Mouse (Mus musculus) urinary bladder, adult 2 months (tissue): ENCODE data around the gene Pde4c. TPM values are rescaled to one million over a fixed set of nuclear protein-coding genes. Genes with fewer than 3 reads are reported as not detected.

ENCODE experiments used
- DNase-seq: peaks from one replicate; pipeline ENCODE4 v3.0.0; 2022; ENCODE audit warnings: low spot score
- polyA plus RNA-seq: library from polyadenylated mRNA; depleted of rRNA; stranded (reverse); fragments of >200 nt; gene quantifications from 2 replicates; pipeline ENCODE4 v1.2.3, GENCODE M21; 2012

Gene Pde4c
- polyA plus RNA-seq, 1 experiment = 0.54 TPM

DNA sequence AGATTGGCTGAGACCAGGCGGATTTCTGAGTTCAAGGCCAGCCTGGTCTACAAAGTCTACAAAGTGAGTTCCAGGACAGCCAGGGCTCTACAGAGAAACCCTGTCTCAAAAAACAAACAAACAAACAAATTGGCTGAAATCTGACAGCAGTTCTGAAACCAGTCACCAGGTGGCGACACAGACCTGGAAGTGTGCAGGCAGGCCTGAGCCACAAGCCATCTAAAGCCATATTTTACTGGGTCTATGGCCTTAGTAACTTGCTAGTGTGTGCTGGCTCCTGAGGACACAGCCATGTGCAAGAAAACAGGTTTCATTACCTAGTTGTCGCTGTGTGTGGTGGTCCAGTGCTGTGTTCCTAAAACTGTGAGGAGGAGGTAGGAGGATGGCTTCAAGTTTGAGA, 2.8 kb upstream of the Pde4c start:
- peak; percentile 66 for DNase-seq

DNA sequence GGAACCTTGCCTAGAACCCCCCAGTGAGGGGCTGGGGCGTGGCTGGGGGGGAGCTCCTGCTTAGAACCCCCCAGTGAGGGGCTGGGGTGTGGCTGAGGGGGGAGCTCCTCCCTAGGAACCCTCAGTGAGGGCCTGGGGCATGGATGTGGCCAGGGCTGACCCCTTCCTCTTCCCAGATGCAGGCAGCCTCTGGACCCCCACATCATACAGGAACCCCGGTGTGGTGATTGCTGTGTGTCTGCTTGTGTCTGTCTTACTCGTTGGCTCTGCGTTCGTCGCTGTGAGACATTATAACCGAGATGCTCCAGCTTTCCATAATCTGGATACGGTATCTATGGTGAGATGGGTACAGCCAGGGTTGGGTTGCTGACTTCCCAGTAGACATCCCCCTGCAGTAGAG, 1.9 kb upstream of the Pde4c start:
- peak; percentile 15 for DNase-seq

DNA sequence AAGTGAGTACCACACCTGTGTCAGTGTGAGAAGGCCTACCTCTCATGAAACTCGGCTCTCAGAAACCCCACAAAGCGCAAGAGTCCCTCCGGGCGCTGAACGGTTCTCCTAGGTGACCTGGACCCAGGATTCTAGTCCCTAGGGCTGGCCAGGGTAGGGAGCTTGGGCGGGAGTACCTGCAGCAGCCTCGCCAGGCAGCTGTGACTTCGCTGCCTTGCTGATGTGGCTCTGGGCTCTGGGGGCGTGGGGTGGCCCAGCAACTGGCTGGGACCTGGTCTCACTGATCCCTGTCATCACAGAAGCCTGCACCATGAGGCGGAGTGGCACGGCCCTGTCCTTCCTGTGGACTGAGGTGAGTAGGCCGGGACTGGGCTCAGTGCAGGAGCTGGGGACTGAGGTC, 696 bp downstream of the Pde4c start:
- no peak for DNase-seq

DNA sequence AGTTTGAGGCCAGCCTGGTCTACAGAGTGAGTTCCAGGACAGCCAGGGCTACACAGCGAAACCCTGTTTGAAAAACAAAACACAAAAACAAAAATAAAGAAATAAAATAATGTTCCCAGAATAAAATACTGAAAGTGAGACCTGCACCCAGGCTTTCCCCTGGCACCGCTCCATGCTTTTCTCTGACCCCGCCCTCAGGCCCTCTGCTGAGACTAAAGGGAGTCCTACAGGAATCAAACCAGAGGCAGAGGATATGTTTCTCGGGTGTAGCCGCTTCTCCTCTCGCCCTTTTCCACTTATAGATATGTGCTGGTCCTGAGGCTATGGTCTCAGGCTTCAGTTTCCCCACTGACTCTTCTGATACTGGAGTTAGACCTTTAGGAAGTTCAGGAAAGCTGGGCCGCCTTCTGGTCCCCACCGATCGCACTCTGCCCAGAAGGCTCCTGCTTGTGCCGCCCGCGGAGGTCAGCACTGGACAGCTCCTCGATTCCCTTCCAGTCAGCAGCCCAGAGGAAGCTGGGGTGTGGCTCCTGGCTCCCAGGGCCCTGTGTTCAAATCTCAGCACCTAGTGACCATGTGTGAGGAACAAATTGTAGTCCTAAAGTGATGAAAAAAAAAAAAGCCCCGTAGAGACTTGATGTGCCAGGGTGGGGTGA, 2.4 kb downstream of the Pde4c start:
- no peak for DNase-seq

DNA sequence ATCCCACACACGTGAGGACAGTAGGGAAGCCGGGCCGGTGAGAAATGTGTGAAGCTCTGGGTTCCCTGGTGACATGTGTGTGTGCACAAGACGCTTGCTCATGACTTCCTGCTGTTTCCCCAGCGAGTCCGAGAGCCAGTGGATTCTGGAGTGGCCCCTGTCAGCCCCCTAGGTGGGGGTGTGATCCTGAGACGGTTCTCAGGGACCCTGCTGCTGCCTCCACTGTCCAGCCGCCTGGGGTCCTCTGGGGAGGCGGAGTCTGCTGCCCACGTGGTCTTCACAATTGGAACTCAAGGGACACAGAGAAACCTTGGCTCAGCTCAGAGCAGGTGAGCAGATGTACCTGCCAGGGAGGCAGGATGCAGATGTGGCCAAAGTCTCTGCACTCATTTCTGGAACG, 3.2 kb downstream of the Pde4c start:
- DNase-seq = no peak

DNA sequence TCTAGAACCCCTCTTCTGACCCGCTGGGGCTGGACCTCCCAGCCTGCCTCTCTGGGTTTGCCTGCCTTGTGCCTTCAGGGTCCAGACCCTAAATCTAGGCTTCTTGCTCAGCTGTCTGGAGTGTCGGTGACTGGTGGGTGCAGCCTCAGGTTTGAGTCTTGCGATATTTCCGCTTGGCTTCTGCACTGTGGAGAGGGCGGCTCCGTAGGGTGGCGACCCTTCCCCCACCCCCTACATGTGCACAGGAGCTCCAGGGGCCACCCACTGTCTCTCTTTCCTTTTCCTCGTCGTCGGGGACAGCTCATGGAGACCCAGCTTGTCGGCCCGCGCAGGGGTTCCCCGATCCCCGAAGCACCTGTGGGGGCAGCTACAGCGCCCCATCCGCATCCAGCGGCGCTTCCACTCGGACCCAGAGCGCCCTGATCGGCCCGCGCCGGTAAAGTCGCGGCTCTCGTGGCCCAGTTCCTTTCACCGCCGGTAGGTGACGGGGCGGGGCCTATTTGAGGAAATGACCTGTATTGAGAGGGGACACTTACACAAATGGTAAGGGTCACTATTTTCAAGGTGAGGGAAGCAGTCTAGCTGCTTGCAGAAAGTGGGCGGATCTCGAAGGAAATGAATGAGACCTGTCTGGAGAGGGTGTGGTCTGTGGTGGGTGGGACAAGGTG, 6.4 kb downstream of the Pde4c start:
- DNase-seq = no peak

DNA sequence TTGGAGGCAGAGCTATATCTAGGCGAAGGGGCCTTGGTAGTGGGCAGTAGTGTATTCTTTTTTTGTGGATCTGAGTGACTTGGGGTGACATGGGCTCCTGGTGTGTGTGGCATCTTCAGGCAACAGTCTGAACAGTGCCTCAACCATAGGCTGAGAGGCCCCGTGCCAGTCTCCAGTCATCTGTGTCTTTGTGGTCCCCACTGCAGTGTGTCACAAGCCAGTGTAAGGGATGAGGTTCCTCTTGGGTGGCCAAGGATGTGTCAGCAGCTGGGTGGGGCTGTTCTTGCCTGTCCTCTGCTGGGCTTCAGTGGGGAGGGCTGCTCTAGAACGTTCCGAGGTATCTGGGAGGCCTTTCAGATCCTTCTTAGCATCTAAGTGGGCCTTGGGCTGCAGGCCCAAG, 7.4 kb downstream of the Pde4c start:
- no peak for DNase-seq

DNA sequence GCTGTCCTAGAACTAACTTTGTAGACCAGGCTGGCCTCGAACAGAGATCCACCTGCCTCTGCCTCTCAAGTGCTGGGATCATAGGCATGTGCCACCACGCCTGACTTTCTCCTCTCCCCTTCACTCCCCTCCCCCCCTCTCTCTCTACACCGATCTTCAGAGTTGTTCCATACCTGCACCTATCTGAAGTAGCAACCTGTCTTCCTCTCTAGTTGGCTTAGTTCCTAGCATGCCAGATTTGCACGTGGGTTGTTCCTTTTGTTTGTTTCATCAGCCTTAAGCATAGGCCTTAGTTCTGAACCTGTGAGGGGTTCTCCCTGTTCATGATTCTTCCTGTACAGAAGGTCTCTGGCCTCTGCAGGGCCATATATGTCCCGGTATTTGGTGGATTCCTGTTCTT, 14.2 kb downstream of the Pde4c start:
- DNase-seq = no peak

DNA sequence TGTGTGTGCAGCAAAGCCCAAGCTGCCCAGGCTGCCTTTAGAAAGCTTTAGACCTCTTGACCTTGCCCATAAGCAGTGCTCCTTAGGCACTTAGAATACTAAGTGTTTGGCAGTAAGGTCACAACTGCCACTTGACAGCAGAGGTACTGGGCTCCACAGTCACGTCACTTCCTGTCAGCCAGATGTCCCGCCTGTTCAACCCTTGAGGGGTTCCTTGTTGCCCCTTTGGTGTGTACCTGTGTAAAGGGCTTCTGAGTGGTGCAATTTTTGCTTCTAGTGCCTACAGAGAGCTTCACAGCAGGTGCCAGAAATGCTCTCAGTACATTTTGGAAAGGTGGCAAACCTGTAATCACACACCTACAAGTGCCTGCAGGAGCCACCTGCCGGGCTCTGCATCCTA, 14.7 kb downstream of the Pde4c start:
- peak; percentile 12 for DNase-seq

DNA sequence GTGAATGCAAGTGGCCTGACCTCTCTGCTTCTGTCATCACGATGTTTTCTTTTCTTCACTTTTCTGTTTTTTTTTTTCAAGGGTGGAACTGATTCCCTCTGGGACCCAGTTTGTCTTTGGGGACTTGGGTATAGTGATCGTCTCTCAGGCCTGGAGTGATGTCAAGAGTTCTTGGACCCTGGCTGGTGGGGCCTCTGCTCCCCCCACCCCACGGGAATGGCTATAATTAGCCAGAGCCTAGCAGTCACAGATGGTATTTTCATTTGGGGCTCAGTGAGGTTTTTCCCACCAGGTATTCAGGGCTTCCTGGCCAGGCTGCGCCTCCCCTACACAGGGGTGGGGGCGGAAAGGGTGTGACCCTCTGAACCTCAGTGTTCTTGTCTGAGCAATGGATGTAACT, 18.1 kb downstream of the Pde4c start:
- peak; percentile 14 for DNase-seq

DNA sequence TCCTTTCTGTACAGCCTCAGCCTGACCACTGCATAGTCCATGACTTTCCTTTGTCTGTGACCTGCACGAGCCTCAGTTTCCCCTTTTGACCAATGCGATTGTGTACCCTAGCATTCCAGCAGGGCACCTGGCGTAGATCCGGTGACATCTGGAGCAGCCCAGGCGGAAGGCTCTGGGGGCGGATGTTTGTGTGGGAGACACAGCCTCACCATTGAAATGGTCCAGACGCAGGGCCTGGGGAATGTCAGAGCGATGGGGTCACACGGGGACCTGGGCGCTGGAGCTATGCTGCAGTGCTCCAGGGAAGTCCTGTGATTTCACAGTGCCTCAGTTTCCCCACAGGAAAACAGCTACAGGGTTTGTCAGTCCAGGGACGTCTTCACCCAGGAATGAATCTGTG, 18.7 kb downstream of the Pde4c start:
- DNase-seq = peak; percentile 17

DNA sequence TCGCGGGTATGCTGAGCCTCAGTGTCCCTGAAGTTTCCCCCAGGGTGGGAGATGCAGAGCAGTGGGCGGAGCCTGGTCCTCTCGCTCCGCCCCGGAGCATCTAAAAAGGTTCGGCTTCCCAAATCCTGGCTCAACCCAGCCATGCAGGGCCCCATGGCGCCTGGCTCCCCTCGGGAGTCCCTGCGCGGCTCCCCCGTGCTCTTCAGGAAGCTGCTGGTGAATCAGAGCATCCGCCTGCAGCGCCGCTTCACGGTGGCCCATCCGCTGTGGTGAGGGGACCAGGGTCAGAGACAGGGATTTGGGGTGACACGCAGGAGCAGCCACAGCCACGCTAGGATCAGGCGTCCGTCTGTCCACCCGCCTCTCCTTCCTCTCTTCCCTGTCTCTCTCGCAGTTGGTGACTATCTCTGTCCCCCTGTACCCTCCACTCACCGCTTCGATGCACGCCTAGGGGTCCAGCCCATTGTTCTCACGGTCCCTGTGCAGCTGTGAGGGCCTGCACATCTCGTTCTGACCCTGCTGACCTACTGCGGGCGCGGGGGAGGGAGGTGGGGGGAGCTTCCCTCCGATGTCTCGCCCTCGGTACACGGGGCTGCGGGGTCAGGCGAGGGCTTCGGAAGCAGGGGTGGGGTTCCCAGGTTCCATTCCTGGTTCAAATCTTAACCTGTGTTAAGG, 19.6 kb downstream of the Pde4c start:
- DNase-seq = peak; percentile 18

DNA sequence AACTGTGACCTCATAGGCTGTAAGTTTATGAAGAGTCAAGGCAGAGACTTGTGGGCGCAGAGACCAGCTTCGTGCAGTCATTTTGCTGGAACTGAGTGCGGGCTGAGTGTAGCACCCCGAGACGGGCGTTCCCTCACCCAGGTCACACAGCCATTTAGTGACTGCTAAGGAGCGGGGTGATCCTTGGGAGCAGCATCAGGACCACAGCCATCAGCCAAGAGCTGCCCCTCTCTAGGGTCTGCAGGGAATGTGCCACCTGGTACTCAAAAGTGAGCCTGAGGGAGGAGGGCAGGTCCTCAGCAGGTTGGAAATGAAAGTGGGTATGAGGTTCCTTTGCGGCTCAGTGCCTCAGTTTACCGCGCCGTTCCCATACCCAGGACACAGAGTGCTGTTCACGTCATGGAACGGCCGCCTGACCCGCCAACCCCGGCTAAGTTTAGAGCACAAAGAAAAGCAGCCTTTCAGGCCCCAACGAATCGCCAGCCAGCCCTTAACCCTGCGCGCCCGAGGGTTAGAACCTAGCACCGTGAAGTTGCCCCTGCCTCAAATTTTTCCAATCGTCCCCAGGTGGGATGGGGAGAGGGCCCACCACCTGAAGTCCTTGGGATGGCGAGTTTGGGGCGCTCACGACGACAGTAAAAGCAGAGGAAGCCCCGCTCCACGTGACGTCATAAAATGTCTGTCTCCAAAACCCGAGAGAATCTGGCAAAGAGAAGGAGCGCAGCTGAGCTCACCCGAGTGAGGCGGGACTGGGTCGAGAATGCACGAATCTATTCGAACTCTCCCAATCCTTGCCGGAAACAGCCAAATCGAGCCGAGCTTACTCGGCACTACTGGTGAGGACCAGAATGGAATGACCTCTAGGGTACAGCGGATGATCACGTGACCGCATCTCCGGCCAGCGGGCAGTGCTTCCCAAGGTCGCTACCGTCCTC, 20.4 kb downstream of the Pde4c start:
- peak; percentile 26 for DNase-seq

DNA sequence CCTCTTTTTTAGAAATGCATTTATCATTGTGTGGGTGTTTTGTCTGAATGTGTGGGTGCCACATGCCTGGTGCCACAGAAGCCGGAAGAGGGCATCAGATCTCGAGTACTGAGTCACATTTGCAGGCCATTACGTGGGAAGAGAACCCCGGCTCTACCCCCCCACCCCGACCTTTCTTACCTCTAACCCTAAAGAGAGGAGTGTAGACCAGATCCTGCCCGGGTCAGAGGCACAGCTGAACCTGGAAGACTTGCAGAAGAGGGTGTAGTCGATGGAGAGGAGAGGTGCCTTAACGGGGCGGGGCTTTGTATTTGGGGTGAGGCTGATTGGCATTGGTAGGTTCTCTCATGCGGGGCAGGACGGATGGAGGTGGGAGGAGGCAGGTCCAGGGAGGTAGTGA, 21.3 kb downstream of the Pde4c start:
- peak; percentile 18 for DNase-seq

DNA sequence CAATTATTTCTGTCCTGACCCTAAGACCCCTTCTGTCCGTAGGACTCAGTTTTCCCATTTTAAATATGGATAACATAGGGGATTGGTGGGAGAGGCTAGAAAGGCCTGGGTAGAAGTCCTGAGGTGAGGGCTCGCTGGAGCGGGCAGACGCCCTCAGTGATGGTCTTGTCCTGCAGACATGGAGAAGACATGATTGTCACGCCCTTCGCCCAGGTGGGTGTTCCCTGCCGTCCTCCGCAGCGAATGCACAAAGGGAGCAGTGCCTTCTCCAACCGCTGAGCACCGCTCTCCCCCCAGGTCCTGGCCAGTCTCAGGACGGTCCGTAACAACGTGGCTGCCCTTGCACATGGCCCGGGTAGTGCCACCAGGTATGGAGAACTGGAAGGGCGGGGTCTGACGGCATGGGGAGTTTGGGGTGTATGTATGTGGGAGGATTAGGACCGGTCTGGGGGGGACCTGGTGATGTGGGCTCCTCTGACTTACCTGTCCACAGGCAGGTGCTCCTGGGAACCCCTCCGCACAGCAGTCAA, 22.2 kb downstream of the Pde4c start:
- peak; percentile 15 for DNase-seq

DNA sequence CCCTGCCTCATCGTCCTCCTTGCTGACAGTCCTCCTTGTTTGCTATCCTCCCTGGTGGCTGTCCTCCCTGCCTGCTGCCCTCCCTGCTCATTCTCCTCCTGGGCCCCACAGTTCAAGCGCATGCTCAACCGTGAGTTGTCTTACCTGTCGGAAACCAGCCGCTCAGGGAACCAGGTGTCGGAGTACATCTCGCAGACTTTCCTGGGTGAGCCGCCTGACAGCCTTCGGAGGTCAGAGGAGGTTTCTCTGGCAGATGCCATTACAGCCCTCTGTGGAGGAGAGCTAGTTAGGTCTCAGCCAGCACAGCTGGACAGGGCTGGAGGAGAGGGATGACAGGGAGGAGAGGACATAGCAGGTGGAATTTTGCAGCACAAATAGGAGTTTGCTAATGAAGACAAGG, 23.2 kb downstream of the Pde4c start:
- no peak for DNase-seq

DNA sequence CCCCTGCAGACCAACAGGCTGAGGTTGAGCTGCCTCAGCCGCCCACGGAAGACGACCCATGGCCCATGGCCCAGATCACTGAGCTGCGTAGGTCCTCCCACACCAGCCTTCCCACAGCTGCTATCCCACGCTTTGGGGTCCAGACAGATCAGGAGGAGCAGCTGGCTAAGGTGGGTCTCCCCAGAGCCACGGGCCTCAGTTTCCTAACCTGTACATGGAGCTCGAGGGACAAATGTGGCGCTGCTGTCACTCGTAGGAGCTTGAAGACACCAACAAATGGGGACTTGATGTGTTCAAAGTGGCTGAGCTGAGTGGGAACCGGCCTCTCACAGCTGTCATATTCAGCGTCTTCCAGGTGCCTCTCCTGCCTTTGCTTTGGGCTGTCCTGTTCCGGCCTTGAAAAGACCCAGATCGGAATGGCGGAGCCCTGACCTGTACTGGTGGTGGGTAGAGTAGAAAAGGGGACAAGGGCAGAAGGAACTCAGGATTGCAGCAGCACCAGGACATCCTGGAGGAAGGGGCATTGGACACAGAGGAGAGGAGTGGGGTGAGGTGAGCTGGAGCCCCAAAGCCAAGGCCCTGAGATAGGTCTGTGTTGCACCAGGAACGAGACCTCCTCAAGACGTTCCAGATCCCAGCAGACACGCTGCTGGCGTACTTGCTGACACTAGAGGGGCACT, 23.8 kb downstream of the Pde4c start:
- peak; percentile 17 for DNase-seq

DNA sequence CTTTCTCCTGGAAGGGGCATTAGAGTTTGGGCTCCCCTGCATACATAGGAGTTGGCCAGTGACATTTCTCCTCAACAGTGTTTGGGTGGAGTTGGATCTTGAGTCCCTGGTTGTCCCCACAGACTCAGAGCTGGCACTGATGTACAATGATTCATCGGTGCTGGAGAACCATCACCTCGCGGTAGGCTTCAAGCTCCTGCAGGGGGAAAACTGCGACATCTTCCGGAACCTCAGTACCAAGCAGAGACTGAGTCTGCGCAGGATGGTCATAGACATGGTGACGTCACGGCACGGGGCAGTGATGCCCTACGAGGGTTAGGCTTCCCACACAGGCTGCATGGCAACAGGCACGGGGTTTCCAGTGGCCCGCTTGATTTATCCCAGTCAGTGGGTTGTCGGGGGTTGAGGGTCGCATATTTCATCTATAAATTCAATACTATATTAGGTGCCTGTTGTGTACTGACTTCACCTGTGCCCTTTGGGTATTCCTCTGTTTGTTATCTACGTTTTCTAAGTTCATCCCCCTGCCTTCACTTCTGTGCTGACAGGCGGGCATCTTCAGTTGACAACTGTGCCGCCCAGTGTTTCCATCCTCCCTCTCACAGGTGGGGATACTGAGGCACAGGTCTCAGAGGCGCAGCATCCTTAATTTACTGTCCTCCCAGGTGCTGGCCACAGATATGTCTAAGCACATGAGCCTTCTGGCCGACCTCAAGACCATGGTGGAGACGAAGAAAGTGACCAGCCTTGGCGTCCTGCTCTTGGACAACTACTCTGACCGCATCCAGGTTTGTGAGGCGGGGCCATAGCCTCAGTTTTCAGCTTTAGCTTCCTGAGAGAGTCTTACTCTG, 25.0 kb downstream of the Pde4c start:
- DNase-seq = peak; percentile 16

DNA sequence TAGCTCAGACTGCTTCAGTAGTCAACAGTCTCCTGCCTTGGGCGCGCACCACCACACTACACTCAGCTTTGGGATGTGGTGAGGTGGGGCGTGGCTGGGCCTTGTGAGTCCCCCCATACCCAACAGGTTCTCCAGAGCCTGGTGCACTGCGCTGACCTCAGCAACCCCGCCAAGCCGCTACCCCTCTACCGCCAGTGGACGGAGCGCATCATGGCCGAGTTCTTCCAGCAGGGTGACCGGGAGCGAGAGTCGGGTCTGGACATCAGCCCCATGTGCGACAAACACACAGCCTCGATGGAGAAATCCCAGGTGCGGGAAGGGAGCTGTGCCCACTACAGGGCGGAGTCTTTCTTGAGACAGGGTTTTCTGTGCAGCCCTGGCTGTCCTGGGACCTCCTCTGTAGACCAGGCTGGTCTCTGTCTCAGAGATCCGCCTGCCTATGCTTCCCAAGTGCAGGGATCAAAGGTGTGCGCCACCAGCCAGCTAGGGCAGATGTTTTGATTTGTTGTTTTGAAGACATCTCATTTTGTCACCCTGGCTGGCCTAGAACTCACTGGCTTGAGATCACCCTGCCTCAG, 25.7 kb downstream of the Pde4c start:
- peak; percentile 15 for DNase-seq

DNA sequence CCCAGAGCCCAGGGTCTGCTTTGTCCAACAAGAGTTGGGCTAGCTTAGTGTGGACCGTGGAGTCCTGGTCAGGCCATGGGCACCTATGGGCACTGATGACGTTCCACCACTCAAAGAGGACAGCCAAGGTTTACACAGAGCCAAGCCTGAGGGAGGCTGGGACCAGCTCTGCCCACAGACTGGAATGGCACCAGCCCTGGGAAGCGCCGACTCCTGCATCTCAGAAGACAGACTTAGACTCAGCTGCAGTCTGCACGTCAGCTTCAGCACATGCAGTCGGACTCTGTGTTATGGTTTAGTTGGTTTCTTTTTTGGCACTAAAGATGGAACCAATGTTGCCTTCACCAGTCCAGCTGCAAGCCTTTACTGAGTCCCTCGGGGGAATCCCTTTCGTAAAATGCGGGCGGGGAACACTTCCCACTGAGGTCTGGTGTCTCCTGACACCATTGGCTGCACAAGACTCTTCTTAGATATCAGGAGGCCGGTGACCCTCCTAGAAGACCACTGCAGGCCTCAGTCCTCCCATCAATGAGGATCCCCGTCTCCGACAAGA, 26.7 kb downstream of the Pde4c start:
- DNase-seq = peak; percentile 17
